Mouse (Mus musculus) liver, adult 2 months (tissue): Measurements from ENCODE around the gene Coro2a.

Experiments
- CTCF ChIP-seq: fragments of 200-500 bp; IDR thresholded peaks from 2 replicates; pipeline ENCODE4 v1.5.1; 2011; ENCODE audit warnings: low read depth, low read length, control low read depth
- POLR2A ChIP-seq: fragments of 200-500 bp; IDR thresholded peaks from 2 replicates; pipeline ENCODE4 v1.6.1; 2011; ENCODE audit warnings: low read length, control low read depth; ENCODE audit not compliant: insufficient read depth; ENCODE audit errors: extremely low read depth

- TF ChIP-seq CTCF: no peak
- TF ChIP-seq POLR2A: no peak
These were observed 48.1 kb downstream of the Coro2a start for GRCm38 (mm10) chr4:46553864-46554263.
